23 mouse cellular contexts compared by ENCODE assay signal in the genomic region with DNA sequence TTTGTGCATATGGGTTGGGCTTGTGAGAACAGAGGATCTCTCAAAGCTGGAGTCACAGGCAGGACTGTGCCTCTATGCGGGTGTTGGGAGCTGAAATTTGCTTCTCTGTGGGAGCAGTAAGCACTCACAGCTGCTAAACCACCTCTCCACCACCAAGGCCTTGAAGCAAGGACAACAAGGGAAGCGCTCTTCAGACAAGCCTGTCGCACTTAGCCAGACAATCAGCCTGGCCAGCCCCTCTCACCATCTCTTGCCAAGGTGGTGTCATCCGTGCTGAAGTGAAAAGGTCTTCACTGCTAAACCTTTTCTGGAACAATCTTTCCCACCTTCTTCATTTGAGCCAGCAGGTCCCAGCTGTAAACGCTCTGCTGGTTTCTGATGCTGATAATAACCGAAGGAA.
A peak's percentile ranks its signal among the peaks of the same experiment; 100 is the strongest.
DNase-seq lines count a peak whose midpoint lies in the region; ATAC-seq and TF ChIP-seq lines count a peak whose summit lies in the region.
"Had no signal": no experiment of that assay in that cellular context is flagged by ENCODE, and none has a peak within 500 bp of the region (broad histone marks: within the 10 kb centered on the region; RNA-seq: fewer than 3 reads in every experiment).

No protein-coding gene starts in this region.

- TF ChIP-seq POLR2A in heart, adult 2 months (IDR thresholded peaks at IDR 0.05; ENCODE audit: insufficient read depth, low read depth, low read length): no peak
- TF ChIP-seq POLR2A in lung, adult 2 months (IDR thresholded peaks at IDR 0.05; ENCODE audit: borderline replicate concordance, extremely low read depth, low read depth, low read length): no peak

- intact Hi-C loops in heart, adult 2 months (cut with DNase I): no loop called here
- intact Hi-C loops in heart, postnatal 36 days (cut with DNase I): no loop called here

- H3K36me3 ChIP-seq in heart, adult 2 months (ENCODE audit: control insufficient read depth, insufficient read depth, low read length): peaks cover 2% of the 10 kb centered on the region; the same call in 1 of the 2 replicates
- no peaks in the 10 kb centered on the region for H3K36me3 ChIP-seq in lung, embryonic 15.5 days
- H3K36me3 ChIP-seq: embryonic facial prominence, embryonic 10.5 days; embryonic facial prominence, embryonic 15.5 days; forebrain, embryonic 12.5 days; heart, embryonic 13.5 days; kidney, embryonic 15.5 days; limb, embryonic 13.5 days; neural tube, embryonic 12.5 days had no signal

- 57% methylated on average over 6 of the region's 6 CpGs for WGBS in heart, adult 2 months
- 39% methylated on average over 6 of the region's 6 CpGs for WGBS in lung, embryonic 15.5 days
- WGBS in lung, adult 2 months: 66% methylated on average over 6 of the region's 6 CpGs

- peaks cover 4% of the 10 kb centered on the region; the same call in 1 of the 2 replicates for H3K4me1 ChIP-seq in heart, adult 2 months (ENCODE audit: control insufficient read depth, insufficient read depth, low read length)
- H3K4me1 ChIP-seq in lung, embryonic 15.5 days: peaks cover 10% of the 10 kb centered on the region; the same call in 1 of the 2 replicates
- H3K4me1 ChIP-seq in lung, adult 2 months (ENCODE audit: control insufficient read depth, insufficient read depth, low read length): peaks cover 9% of the 10 kb centered on the region
- H3K4me1 ChIP-seq: neural tube, embryonic 12.5 days had no signal

- TF ChIP-seq CTCF in heart, adult 2 months (IDR thresholded peaks at IDR 0.05): no peak
- TF ChIP-seq CTCF in lung, adult 2 months (IDR thresholded peaks at IDR 0.05; ENCODE audit: insufficient read depth, low read length): no peak

- peak; percentile 17 for DNase-seq in adrenal gland, postnatal 10 days
- DNase-seq in adrenal gland, adult 18-20 months (ENCODE audit: low spot score in 2 of 2): no peak
- DNase-seq in heart, adult 2 months: no peak
- DNase-seq in heart, postnatal 36 days: no peak
- no peak for DNase-seq in lung, adult 2 months
- peak; percentile 9 for DNase-seq in adrenal gland, postnatal 25 days
- no peak for DNase-seq in layer of hippocampus, postnatal 14 days (ENCODE audit: low spot score in 2 of 2)
- DNase-seq: cerebellum, adult 18-20 months; gastrocnemius, postnatal 25 days; kidney, adult 18-20 months; kidney, postnatal 25 days; thymus, postnatal 4 days had no signal

- no peaks in the 10 kb centered on the region for H3K79me2 ChIP-seq in heart, adult 2 months (replicated peaks; ENCODE audit: control insufficient read depth, insufficient read depth, low read length)

- ATAC-seq in lung, embryonic 15.5 days (ENCODE audit: borderline replicate concordance, extremely low read depth, low FRiP score, low TSS enrichment): 0 out of 2 replicates have a peak, but pooled peaks have one; percentile 51

- H3K9ac ChIP-seq in heart, adult 2 months (ENCODE audit: low read depth, low read length): no peak overlapping the region
- no peak overlapping the region for H3K9ac ChIP-seq in lung, embryonic 15.5 days
- H3K9ac ChIP-seq: embryonic facial prominence, embryonic 15.5 days; forebrain, embryonic 12.5 days; heart, embryonic 13.5 days; hindbrain, embryonic 14.5 days; kidney, embryonic 15.5 days; limb, embryonic 13.5 days; neural tube, embryonic 12.5 days had no signal

- peak overlapping the region; percentile 26; the same call in 1 of the 2 replicates for H3K27ac ChIP-seq in heart, adult 2 months
- H3K27ac ChIP-seq in lung, embryonic 15.5 days: 0 out of 2 replicates have a peak overlapping the region, but pooled peaks have one; percentile 41
- H3K27ac ChIP-seq: embryonic facial prominence, embryonic 10.5 days; embryonic facial prominence, embryonic 15.5 days; forebrain, embryonic 12.5 days; heart, embryonic 13.5 days; hindbrain, embryonic 14.5 days; kidney, embryonic 15.5 days; limb, embryonic 13.5 days; neural tube, embryonic 12.5 days had no signal

- TF ChIP-seq EP300 in heart, adult 2 months (IDR thresholded peaks at IDR 0.05; ENCODE audit: insufficient read depth, low read depth, low read length): 0 out of 2 replicates have a peak, but pooled peaks have one; percentile 24

- H3K4me3 ChIP-seq in heart, adult 2 months: no peak overlapping the region
- no peak overlapping the region for H3K4me3 ChIP-seq in lung, embryonic 15.5 days
- no peak overlapping the region for H3K4me3 ChIP-seq in lung, adult 2 months (replicated peaks; ENCODE audit: extremely low read depth, low read depth, low read length)
- H3K4me3 ChIP-seq: embryonic facial prominence, embryonic 10.5 days; embryonic facial prominence, embryonic 15.5 days; forebrain, embryonic 12.5 days; heart, embryonic 13.5 days; kidney, embryonic 15.5 days; limb, embryonic 13.5 days; neural tube, embryonic 12.5 days had no signal

- no peaks in the 10 kb centered on the region for H3K27me3 ChIP-seq in heart, adult 2 months (ENCODE audit: control insufficient read depth, insufficient read depth, low read length)
- H3K27me3 ChIP-seq in lung, embryonic 15.5 days: no peaks in the 10 kb centered on the region
- H3K27me3 ChIP-seq: embryonic facial prominence, embryonic 15.5 days; forebrain, embryonic 12.5 days; heart, embryonic 13.5 days; kidney, embryonic 15.5 days; limb, embryonic 13.5 days; neural tube, embryonic 12.5 days had no signal

- no peak overlapping the region for H3K4me2 ChIP-seq in lung, embryonic 15.5 days
- H3K4me2 ChIP-seq: forebrain, embryonic 12.5 days; heart, embryonic 13.5 days; hindbrain, embryonic 14.5 days; kidney, embryonic 15.5 days; limb, embryonic 13.5 days; liver, embryonic 11.5 days; midbrain, embryonic 11.5 days; neural tube, embryonic 12.5 days had no signal

- H3K9me3 ChIP-seq in lung, embryonic 15.5 days: no peaks in the 10 kb centered on the region
- H3K9me3 ChIP-seq: embryonic facial prominence, embryonic 10.5 days; embryonic facial prominence, embryonic 15.5 days; forebrain, embryonic 12.5 days; heart, embryonic 13.5 days; kidney, embryonic 15.5 days; limb, embryonic 13.5 days; neural tube, embryonic 12.5 days had no signal

Comparison
In these comparisons a context has a peak if more than half of its experiments do, and no peak if none do; other contexts are left out.
1. DNase-seq: peak in adrenal gland, postnatal 10 days (single experiment) and adrenal gland, postnatal 25 days (single experiment); none in adrenal gland, adult 18-20 months (0 of 2), heart, adult 2 months (0 of 2), heart, postnatal 36 days (0 of 2), lung, adult 2 months (single experiment) and layer of hippocampus, postnatal 14 days (0 of 2).